Mouse (Mus musculus) layer of hippocampus, adult 9-11 months (tissue): ENCODE measurements around the gene Ndufc2.
A peak's percentile ranks its signal among the peaks of the same experiment; 100 is the strongest.

ENCODE experiments used
- DNase-seq: peaks from one replicate; pipeline ENCODE4 v3.0.0; 2022

The Ndufc2 gene

GRCm38 (mm10) chr7:97387561-97388147 is 12.1 kb upstream of the Ndufc2 start:
- DNase-seq = no peak

DNA sequence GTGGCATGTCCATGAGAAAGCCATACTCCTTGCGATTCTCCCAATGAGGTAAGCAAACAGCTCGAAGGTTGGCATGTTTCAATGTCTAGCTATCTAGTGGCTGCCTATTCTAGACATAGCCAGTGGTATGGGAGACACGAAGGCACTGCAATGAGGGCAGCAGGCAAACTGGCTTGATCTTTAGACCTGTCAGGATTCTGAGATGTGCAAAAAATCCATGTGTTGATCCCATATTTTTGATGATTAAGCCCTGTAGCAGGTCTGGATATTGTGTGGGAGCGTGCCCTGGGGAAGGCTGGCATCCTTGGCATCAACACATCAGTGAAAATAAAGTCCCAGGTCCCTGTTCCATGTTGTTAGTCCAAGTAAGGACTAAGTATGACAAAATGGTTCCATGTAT is 11.3 kb upstream of the Ndufc2 start:
- no peak for DNase-seq

DNA sequence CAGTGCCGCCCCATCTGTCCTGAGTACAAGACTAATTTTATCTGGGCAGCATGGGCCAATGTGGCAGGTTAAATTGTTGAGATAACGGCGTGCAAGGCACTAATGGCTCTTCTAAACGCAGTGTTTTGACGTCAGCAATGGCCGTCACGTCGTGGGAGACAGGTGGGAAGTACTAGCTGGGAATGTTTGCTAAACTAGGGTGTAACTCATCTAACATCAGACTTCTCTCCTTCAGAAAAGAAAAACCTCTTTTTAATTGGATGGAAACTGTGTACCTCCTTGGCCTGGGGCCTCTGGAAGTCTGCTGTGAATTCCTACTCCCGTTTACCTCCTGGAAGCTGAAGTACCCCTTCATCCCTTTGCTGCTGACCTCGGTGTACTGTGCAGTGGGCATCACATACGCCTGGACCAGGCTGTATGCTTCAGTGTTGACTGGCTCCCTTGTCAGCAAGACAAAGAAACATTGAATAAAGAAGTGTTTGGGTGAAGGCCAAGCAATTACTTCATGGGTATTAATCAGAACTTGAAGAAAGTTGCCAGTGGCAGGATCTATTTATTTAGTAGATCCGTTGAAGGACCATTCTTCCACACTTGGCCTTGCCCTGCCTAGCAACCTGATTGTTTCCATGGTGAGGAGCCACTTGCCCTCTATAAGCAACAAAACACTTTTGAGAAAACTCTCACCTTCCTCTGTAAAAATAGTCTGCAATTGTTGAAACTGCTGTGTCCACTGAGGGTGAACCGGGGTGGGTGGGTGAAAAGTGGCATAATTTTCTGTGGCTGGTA is 8.3 kb upstream of the Ndufc2 start:
- DNase-seq = peak; percentile 39

DNA sequence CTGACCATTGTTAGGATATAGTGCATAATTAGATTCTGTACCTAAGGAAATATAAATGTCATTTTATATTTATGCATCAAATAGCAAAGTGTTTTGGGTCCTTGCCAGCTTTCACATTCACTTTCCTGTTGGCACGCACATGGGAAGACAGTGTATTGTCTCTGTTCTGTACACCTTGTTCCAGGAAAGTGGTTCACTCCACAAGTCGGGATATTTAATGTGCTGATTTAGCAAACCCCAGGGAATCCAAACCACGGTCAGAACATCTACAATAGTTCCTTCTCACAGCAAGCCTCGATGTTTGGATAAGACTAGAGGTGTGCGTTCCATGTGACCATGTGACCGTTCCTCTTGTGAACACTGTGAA is 7.7 kb upstream of the Ndufc2 start:
- no peak for DNase-seq

GRCm38 (mm10) chr7:97394375-97394774 is 5.4 kb upstream of the Ndufc2 start:
- no peak for DNase-seq

GRCm38 (mm10) chr7:97398943-97399342 is 860 bp upstream of the Ndufc2 start:
- DNase-seq = no peak

DNA sequence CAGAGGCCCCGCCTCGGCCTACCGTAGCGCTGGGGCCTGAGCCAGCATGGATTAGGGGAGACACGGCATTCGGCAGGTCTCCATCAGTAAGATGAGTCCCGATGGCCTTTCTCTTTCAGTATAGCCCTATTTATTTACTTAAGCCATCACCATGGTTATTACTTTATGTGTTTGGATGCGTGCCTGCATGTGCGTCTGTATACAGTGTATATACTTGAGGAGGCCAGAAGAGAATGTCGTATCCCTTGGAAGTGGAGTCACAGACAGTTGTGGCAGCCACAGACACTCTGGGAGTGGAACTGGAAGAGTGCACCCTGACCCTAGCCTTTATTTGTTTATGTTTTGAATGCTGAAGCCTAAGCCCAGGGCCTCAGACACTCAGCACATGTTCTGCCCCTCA is 7.3 kb downstream of the Ndufc2 start:
- DNase-seq = no peak

DNA sequence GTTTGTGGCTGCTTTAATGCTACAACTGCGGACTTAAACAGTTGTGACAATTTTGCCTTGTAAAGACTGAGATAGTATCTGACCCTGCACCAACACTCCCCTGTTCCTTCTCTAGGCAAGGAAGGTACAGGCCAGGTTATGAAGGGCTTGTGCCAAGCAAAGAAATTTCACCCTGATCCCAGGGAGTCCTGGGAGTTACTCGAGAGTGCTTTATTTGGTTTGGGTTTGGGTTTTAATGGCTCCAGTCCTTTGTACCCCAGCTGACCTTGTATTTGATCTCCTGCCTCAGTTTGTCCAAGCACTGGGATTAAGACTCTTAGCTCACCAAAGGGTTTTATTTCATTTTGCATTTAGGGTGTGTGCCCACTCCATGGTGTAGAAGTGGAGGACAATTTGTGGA is 11.3 kb downstream of the Ndufc2 start:
- DNase-seq = no peak

DNA sequence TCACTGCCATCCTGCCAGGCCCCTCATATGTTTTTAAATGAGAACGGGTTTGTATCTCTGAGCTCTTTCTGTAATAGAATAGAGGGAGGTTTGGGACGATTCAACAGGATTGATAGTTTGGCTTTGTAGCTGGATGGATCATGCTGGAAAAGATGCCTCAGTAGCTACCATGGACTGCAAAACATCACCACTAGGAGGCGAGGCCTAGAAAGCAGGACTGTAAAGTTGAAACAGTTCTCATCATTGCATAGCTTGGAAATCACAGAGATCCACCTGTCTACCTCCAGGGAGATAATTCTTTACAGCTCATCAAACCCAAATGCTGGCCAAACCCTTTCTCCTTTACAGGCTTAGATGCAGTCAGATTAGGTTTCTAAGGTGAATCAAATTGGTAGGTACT is 11.8 kb downstream of the Ndufc2 start:
- no peak for DNase-seq

GRCm38 (mm10) chr7:97413981-97414380 is 14.2 kb downstream of the Ndufc2 start:
- no peak for DNase-seq

GRCm38 (mm10) chr7:97414426-97414825 is 14.6 kb downstream of the Ndufc2 start:
- no peak for DNase-seq

DNA sequence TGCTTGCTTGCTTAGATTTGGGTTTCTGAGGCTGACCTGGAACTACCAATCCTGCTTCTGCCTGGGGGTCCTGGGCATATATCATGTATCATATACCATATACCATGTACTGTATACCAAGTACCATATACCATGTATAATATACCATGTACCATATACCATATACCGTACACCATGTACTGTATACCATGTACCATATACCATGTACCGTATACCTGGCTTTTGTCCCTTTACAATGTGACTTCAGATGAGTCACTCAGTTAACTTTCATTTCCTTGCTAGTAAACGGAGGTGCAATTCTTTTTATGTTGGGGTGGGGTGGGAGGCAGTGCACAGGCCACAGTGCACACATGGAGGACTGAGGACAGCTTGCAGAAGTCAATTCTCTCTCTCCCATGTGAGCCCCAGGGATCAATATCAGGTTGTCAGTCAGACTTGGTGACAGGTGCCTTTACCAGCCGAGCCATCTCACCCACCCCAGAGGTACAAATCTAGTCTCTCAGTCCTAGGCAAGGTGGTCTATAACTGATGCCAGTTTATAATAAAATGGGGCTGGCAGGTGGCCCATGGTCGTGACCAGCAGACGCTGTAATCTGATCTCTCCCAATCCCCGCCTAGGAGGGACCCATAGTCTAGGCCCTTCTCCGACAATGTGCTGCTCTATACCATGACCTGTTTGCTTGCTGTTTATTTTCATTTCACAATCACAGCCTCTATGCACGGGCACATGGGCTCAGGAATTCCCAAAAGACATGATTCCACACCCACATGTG is 15.3 kb downstream of the Ndufc2 start:
- DNase-seq = no peak

DNA sequence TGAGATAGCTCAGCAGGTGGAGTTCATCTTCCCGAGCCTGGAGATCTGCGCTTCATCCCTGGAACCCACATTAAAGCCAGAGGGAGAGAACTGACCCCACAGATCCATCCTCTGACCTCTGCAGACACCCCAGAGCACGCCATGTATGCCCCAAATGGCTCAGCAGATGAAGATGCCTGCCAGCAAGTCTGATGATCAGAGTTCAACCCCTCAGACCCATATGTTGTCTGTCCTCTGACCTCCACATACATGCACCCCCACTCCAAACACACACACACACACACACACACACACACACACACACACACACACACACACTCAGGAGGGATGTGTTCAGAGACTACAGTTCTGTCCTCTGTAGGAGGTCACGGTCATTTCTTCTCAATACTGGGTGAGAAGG is 16.7 kb downstream of the Ndufc2 start:
- no peak for DNase-seq

- peak; percentile 92 for DNase-seq
Observed at GRCm38 (mm10) chr7:97416906-97417777, 17.3 kb downstream of the Ndufc2 start, which contains the start of gene Thrsp. Gene Thrsp, minus strand, starts transcription at chr7:97417730.

GRCm38 (mm10) chr7:97418717-97419116 is 18.9 kb downstream of the Ndufc2 start:
- DNase-seq = peak; percentile 49

DNA sequence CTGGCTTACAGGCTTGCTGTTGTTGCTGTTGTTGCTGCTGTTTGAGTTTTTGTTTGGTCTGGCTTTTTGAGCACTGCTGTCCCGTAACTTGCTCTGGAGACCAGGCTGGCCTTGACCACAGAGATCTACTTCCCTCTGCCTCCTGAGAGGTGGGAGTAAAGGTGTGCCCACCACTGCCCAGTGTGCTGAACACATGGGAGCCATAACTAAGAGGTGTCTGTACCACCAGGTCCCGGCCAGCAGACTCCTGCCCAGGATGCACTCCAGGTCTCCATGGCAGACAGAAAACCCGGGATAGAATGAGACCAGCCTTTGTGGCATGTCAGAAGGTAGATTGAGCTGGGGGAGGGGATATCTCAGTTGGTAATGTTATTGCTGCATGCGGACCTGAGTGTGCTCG is 19.4 kb downstream of the Ndufc2 start:
- no peak for DNase-seq

DNA sequence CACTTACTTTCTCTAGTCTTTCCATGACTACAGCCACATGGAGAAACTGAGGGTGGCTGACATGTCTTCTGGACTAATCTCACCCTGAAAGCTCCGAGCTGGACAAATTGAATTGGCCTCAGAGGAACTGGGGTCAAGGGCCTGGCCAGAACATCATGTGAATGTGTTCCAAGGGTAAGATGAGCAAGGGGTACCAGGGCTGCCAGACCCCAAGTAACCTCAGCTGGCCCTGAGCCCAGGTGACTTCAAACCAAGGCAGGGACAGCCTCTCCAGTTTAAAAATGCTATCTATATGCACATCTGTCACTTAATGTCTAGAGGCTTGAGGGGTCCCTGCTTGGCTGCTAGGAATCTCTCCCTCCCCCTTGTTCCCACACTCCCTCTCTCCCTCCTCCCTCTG is 20.6 kb downstream of the Ndufc2 start:
- DNase-seq = no peak

- DNase-seq = peak; percentile 54
Observed at GRCm38 (mm10) chr7:97420958-97421651, 21.3 kb downstream of the Ndufc2 start.

DNA sequence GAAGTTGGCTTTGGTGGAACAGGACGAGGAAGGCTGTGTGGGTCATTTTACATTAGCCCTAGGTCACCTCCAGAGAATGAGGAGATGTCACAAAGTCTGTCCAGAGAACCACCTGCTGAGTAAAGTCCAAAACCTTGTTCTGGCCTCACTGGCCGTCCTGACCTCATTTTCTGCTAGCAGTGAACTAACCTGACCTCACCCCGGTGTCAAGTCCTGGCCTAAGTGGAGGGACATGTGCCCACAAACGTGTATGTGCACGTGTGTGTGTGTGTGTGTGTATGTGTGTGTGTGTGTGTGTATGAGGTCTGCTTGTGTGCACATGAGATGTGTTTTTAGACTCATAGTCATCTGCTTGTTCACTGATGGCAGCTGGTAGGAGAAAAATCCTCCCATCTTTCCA is 24.0 kb downstream of the Ndufc2 start:
- no peak for DNase-seq

- peak; percentile 86 for DNase-seq
Observed at GRCm38 (mm10) chr7:97424621-97425245, 24.9 kb downstream of the Ndufc2 start.

GRCm38 (mm10) chr7:97426566-97426965 is 26.8 kb downstream of the Ndufc2 start:
- DNase-seq = no peak

GRCm38 (mm10) chr7:97427296-97427695 is 27.5 kb downstream of the Ndufc2 start:
- no peak for DNase-seq
